Mouse (Mus musculus) limb, embryonic 10.5 days (tissue): Measurements from ENCODE around the gene Pop5. TPM values are rescaled to one million over a fixed set of nuclear protein-coding genes. Genes with fewer than 3 reads are reported as not detected.
A peak's percentile ranks its signal among the peaks of the same experiment; 100 is the strongest.

Experiments
- DNase-seq: peaks from one replicate; pipeline ENCODE4 v3.0.0-alpha.2; 2017; ENCODE audit warnings: low spot score
- H3K27ac ChIP-seq: fragments of 300-500 bp; sonication (generic); 2 replicates; pipeline ENCODE4 v1.5.1; 2016; ENCODE audit warnings: mild to moderate bottlenecking
- H3K27me3 ChIP-seq: fragments of 300-500 bp; sonication (generic); 2 replicates; pipeline ENCODE4 v1.6.1; 2016; ENCODE audit warnings: low read depth, mild to moderate bottlenecking; ENCODE audit not compliant: poor library complexity, severe bottlenecking
- H3K36me3 ChIP-seq: fragments of 300-500 bp; sonication (generic); 2 replicates; pipeline ENCODE4 v1.6.1; 2016; ENCODE audit warnings: mild to moderate bottlenecking, moderate library complexity
- H3K4me1 ChIP-seq: fragments of 300-500 bp; sonication (generic); 2 replicates; pipeline ENCODE4 v1.6.1; 2016
- H3K4me3 ChIP-seq: fragments of 300-500 bp; sonication (generic); 2 replicates; pipeline ENCODE4 v1.5.1; 2016; ENCODE audit warnings: mild to moderate bottlenecking, moderate library complexity
- H3K9me3 ChIP-seq: fragments of 300-500 bp; sonication (generic); replicated peaks from 2 replicates; pipeline ENCODE4 v1.6.1; 2016; ENCODE audit warnings: mild to moderate bottlenecking
- WGBS: fragments of 180-500 bp; shearing (Covaris S2); methylation state at CpG from one replicate; pipeline ENCODE4 v1.1.7; 2016; 5-methylcytosine and 5-hydroxymethylcytosine counted together
- polyA plus RNA-seq: library from polyadenylated mRNA; unstranded; fragments of >200 nt; fragmentation: Nextera tagmentation; extraction: Ambion mirVana; gene quantifications from 2 replicates; pipeline ENCODE4 v1.2.1, GENCODE M21; 2016

The Pop5 gene
- polyA plus RNA-seq, 1 experiment from 2014 or later = 130 TPM

DNA sequence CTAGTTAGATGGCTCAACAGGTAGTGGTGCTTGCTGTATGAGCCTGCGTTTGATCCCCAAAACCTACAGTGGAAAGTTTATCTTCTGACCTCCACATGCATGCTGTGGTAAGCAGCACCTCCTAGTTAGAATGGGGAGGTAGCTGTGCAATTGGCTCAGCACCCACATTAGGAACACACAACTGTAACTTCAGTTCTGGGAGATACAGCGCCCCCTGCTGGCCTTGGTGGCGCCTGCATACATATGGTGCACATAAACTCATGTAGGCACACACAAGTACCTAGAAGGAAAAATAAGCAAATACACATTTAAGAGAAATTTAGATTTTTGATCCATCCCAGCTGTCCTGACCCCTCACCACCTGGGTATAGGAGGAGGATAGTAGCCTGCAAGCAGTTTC, 13.2 kb upstream of the Pop5 start:
- WGBS = 70% methylated on average over 3 of the region's 3 CpGs

DNA sequence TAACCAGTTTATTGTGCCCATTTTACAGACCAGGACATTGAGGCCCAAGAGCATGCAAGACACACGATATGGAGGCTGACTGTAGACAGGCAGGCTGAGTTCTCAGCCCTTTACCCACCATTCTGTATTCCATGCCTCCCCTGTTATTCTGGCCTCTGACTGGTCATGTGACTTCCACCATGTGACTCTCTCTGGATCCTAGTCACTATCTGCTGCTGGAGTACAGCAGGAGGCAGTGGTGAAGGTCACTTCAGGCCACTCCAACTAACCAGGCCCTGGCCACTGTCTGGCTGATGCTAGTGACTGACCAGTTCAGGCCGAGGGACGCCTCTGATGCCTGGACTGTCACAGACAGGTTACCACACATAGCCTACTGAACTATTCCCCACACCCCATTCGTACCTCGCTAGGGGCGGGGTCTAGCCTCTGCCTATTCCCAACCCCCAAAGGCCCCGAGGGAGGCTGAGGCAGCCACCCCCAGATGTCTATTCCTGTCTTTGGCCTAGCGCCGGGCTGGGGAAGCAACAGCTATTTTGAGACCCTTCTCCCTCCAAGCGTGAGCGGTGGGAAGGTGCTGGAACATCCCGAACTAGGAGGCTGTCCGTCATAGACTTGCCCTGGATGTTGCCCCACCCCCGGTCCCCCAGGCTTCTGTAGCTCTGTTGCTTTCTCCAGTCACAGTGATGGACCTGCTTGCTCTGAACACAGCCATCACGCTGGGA, 4.6 kb upstream of the Pop5 start:
- H3K4me3 ChIP-seq = peak overlapping the region; percentile 17; the same call in 1 of the 2 replicates
- 52% methylated on average over 15 of the region's 15 CpGs for WGBS
- no peaks in the 10 kb centered on the region for H3K9me3 ChIP-seq
- H3K27me3 ChIP-seq = peaks cover 26% of the 10 kb centered on the region
- no peaks in the 10 kb centered on the region for H3K36me3 ChIP-seq
- peak overlapping the region; percentile 62 for H3K27ac ChIP-seq
- H3K4me1 ChIP-seq = peaks cover 42% of the 10 kb centered on the region
- DNase-seq = no peak

More for the DNA sequence above, 13.2 kb upstream of the Pop5 start:
- Histone ChIP-seq H3K4me3 (no peak overlapping the region), H3K36me3 (no peaks in the 10 kb centered on the region), H3K27ac (no peak overlapping the region), H3K9me3 (no peaks in the 10 kb centered on the region), H3K27me3 (0 out of 2 replicates have a peak, but pooled peaks cover 3% of the 10 kb centered on the region), H3K4me1 (peaks cover 37% of the 10 kb centered on the region)
- DNase-seq = no peak

DNA sequence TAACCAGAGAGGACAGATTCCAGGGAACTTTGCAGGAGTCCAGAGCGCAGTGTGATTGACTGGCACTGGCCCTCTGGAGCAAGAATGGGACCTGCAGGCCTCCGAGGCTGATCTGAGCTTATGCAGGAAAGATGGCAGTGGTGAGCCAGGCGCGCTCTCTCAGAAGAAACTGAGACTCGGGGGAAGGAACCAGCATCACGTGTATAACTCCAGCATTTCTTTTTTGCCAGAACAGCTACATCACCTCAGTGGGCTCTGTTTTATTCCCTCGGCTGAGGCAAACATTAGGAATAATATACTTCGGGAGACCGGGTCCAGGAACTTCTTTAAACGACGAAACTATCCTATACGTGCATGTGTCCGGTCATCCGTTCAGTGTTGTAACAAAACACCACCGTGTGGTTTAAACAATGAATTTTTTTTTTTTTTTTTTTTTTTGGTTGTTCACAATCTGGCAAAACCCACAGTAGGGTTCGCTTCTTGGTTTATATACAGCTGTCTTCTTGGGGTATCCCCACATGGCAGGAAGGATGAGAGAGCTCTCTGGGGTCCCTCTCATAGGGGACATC, 4.0 kb upstream of the Pop5 start:
- WGBS = 54% methylated on average over 16 of the region's 16 CpGs
- Histone ChIP-seq H3K27ac (peak overlapping the region; percentile 62), H3K9me3 (no peaks in the 10 kb centered on the region), H3K27me3 (peaks cover 26% of the 10 kb centered on the region), H3K36me3 (no peaks in the 10 kb centered on the region), H3K4me1 (peaks cover 37% of the 10 kb centered on the region), H3K4me3 (peak overlapping the region; percentile 17; the same call in 1 of the 2 replicates)
- no peak for DNase-seq

DNA sequence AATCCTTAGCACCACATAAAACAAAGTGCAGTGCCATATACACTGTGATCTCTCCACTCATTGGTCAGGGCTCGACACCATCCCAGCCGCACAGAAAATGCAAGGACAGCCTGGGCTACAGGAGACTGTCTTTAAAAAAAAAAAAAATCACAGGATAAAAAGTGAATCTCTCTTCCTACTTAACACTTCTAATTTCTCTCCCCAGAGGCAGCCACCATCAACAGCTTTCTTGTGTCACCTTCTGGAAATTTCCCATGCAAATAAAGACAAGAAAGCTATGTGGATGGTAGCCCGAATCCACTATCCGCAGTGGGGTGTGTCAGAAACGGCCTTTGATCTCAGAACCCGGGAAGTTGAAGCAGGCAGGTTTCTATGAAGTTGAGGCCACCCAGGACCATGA, 3.1 kb upstream of the Pop5 start:
- H3K27ac ChIP-seq = no peak overlapping the region
- no peak for DNase-seq
- peaks cover 26% of the 10 kb centered on the region for H3K27me3 ChIP-seq
- H3K9me3 ChIP-seq = no peaks in the 10 kb centered on the region
- H3K36me3 ChIP-seq = no peaks in the 10 kb centered on the region
- peaks cover 40% of the 10 kb centered on the region for H3K4me1 ChIP-seq
- 47% methylated on average over 6 of the region's 6 CpGs for WGBS
- no peak overlapping the region for H3K4me3 ChIP-seq

DNA sequence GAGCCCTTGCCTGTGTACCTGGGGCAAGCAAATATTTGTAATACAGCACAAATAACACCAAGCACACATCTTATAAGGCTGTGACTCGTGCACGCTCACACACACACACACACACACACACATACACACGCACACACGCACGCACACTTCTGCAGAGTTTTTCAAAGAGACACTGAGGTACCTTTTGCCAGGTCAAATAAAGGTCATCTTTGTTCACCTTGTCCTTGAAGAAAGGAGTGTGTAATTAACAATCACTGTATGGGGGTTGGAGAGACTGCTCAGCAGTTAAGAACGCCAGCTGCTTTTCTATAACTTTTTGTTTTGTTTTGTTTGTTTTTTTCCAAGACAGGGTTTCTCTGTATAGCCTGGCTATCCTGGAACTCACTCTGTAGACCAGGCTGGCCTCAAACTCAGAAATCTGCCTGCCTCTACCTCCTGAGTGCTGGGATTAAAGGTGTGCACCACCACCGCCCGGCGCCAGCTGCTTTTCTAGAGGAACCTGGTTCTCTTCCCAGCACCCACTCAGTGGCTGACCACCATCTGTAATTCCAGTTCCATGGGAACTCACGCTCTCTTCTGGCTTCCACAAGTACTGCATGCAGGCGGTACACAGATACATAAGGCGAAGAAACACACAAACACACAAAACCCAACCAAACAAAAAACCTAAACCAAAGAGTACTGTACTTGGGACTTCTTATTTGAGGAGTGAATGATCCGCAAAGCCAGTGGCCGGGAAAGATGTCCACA, 2.4 kb upstream of the Pop5 start:
- H3K36me3 ChIP-seq = no peaks in the 10 kb centered on the region
- H3K27ac ChIP-seq = no peak overlapping the region
- H3K4me3 ChIP-seq = no peak overlapping the region
- H3K9me3 ChIP-seq = no peaks in the 10 kb centered on the region
- peaks cover 47% of the 10 kb centered on the region for H3K4me1 ChIP-seq
- DNase-seq = no peak
- H3K27me3 ChIP-seq = peaks cover 26% of the 10 kb centered on the region
- WGBS = 92% methylated on average over 14 of the region's 14 CpGs

DNA sequence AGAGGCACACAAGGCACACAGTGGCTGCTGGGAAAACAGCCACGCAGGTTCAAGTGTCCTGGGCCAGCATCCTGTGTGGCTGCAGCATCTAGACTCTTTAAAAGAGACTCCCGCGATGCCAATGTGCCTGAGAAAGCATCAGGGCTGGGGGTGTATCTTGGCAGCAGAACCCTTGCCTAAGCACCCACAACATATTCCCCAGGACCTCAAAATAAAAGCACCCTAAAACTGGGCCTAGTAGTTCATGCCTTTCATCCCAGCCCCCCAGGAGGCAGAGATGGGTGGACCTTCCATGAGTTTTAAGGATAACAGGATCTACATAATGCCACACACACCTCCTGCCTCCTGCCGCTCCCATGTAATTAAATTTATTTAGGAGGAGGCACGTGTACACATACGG, 1.1 kb upstream of the Pop5 start:
- Histone ChIP-seq H3K9me3 (no peaks in the 10 kb centered on the region), H3K27me3 (peaks cover 26% of the 10 kb centered on the region), H3K4me3 (no peak overlapping the region), H3K4me1 (peaks cover 58% of the 10 kb centered on the region), H3K36me3 (no peaks in the 10 kb centered on the region), H3K27ac (no peak overlapping the region)
- 48% methylated on average over 6 of the region's 6 CpGs for WGBS
- DNase-seq = no peak

DNA sequence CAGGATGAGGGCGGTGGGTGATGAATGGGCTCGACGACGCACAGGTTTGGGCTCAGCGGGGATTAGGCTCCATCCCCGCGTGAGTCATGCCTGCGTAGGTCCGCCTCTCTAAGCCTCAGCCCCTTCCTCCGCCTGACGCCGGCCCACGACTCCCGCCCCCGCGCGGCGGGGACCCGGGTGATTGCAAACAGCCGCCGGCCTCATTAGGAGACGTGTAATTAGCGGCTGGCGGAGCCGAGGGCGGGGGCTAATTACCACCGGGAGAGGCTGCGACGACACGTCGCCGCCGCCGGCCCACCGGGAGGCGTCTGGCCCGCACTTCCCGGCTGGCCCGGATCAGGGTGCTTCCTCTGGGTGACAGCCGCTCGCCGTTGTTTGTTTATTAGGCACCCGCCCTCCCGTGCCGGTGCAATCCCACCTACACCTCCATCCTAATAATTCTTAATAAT, 289 bp upstream of the Pop5 start:
- peak; percentile 67 for DNase-seq
- H3K27ac ChIP-seq = peak overlapping the region; percentile 83
- WGBS = under 1% methylated on average over 45 of the region's 45 CpGs
- H3K4me3 ChIP-seq = peak overlapping the region; percentile 66
- peaks cover 8% of the 10 kb centered on the region for H3K36me3 ChIP-seq
- peaks cover 26% of the 10 kb centered on the region for H3K27me3 ChIP-seq
- H3K4me1 ChIP-seq = peaks cover 63% of the 10 kb centered on the region
- no peaks in the 10 kb centered on the region for H3K9me3 ChIP-seq

DNA sequence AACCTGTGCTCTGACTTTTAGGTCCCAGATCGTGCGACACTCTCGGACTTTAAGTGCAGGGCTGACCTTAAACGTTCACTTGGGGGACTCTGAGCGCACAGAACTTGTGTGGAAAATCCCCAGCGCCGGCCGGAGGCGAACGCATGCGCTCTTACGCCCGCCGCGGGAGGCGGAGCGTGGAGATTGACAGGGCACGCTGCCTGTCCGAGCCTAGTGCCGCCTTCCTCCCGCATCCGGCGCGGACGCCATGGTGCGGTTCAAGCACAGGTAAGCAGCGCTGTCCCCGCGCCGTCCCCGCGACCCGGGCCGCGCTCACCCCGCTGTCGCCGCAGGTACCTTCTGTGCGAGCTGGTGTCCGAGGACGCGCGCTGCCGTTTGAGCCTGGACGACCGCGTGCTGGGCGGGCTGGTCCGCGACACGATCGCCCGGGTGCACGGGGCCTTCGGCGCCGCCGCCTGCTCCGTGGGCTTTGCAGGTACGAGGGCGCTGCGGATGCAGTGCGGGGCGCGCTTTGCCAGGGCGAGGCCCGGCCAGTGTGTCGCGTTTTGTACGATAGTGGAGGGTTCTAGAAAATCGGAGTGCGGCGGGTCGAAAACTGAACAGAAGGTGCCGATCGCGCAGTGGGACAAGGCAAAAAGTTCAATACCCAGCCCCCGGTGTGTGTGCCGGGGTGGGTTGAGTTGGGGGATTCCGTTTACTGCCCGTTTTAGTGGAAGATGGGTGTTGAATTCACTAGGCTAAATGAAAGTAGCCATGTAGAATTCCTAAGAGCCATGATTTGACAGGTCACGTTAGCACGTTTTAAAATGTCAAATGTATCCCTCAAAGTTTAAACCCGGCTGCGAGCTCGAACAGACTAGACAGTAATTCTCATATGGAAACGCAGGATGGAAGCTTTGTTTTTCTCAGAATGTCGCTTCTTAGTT, 2.4 kb downstream of the Pop5 start:
- peak overlapping the region; percentile 74 for H3K4me3 ChIP-seq
- peak overlapping the region; percentile 79 for H3K27ac ChIP-seq
- H3K36me3 ChIP-seq = peaks cover 35% of the 10 kb centered on the region
- under 1% methylated on average over 88 of the region's 88 CpGs for WGBS
- peaks cover 18% of the 10 kb centered on the region for H3K27me3 ChIP-seq
- peaks cover 44% of the 10 kb centered on the region for H3K4me1 ChIP-seq
- peak; percentile 93 for DNase-seq
- H3K9me3 ChIP-seq = no peaks in the 10 kb centered on the region

DNA sequence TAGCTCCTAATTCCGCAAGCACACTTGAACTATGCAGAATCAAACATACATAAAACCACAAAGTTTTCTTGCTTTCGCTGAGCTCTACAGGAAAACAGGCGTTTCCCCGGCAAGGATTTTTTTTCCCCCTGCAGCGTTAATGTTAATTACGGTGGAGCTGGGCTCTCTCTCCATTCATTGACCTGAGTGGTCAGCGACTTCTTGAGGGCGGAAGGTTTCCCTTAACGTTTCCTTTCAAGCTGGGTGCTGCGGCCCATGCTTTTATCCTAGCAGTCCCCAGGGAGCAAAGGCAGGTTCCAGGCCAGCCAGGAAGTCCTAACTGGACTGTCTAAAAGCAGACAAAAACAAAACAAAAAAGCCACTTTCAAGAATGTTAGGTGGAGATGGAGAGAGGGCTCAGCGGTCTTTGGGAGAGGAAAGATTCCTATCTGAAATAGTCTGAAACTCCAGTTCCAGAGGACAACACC, 3.1 kb downstream of the Pop5 start:
- H3K27ac ChIP-seq = no peak overlapping the region
- DNase-seq = no peak
- H3K27me3 ChIP-seq = peaks cover 14% of the 10 kb centered on the region
- peaks cover 43% of the 10 kb centered on the region for H3K4me1 ChIP-seq
- H3K36me3 ChIP-seq = peaks cover 42% of the 10 kb centered on the region
- 5% methylated on average over 11 of the region's 11 CpGs for WGBS
- no peaks in the 10 kb centered on the region for H3K9me3 ChIP-seq
- peak overlapping the region; percentile 74 for H3K4me3 ChIP-seq

DNA sequence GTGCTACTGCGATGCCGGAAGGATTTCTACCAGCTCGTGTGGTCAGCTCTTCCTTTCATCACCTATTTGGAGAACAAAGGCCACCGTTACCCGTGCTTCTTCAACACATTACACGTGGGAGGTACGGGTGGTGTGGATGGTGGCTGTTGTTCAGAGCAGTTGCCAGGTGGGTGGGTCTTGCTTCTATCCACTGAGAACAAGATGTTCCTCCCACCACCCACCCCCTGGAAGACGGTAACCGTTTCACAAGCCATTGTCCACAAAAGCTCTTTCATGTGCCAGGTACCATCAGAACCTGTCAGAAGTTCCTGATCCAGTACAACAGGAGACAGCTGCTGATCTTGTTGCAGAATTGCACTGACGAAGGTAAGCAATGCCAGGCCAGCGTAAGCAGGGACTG, 4.6 kb downstream of the Pop5 start:
- Histone ChIP-seq H3K4me1 (peaks cover 35% of the 10 kb centered on the region), H3K9me3 (no peaks in the 10 kb centered on the region), H3K36me3 (peaks cover 56% of the 10 kb centered on the region), H3K27me3 (peaks cover under 1% of the 10 kb centered on the region; the same call in 1 of the 2 replicates), H3K27ac (no peak overlapping the region), H3K4me3 (no peak overlapping the region)
- DNase-seq = no peak
- 91% methylated on average over 11 of the region's 11 CpGs for WGBS

DNA sequence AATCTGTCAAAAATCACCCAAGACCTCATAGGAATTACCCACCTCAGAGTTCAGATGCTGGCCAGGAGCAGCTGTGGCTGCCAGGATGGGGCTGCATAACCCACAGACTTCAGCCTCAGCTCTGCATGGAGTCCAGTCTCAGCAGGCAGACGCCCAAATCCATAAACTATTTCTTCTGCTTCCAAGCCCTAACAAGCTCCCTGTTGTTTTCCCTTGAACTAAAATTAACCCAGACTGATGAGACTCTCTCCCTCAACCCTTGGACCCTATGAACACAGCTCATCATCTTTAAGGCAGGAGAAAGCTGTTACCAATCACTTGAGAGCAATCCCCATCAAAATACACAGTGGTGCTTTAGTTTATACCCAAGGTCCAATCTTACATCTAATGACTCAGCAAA, 19.8 kb downstream of the Pop5 start:
- WGBS = 77% methylated on average over 1 of the region's 1 CpGs
- peaks cover 77% of the 10 kb centered on the region for H3K36me3 ChIP-seq

DNA sequence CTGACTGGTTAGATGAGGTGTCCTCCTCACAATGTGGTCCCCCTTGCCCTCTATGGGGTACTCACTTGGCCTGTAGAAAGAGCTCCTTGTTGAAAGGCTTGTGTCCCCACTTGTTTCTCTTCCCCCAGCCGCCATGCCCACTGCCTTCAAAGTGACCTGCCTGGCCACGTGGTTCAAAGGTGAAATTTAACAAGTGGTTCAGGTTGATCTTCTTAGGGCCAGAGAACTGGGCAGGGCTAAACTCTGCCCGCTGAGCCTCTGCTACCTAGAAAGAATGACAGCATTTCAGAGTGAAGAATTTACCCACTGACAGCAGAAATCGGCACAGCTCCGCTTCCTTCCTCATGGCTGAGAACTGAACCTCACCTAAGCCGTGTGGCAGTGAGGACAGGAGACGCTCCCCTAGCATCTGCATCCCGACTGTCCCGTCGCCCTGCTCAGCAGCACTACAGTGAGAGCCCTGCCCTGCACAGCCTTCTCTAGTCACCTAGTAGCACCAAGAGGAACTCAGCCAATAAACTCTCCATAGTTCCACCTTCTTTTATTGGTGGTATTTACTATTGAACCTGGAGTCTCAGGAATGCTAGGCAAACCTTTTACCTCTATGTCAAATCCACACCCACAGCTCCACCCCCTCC, 21.4 kb downstream of the Pop5 start:
- Histone ChIP-seq H3K4me1 (no peaks in the 10 kb centered on the region), H3K4me3 (no peak overlapping the region), H3K36me3 (peaks cover 73% of the 10 kb centered on the region), H3K9me3 (no peaks in the 10 kb centered on the region), H3K27me3 (no peaks in the 10 kb centered on the region), H3K27ac (no peak overlapping the region)
- 90% methylated on average over 10 of the region's 10 CpGs for WGBS
- DNase-seq = no peak

More for the DNA sequence above, 19.8 kb downstream of the Pop5 start:
- H3K4me3 ChIP-seq = no peak overlapping the region
- no peaks in the 10 kb centered on the region for H3K9me3 ChIP-seq
- H3K4me1 ChIP-seq = no peaks in the 10 kb centered on the region
- DNase-seq = no peak
- H3K27me3 ChIP-seq = no peaks in the 10 kb centered on the region
- H3K27ac ChIP-seq = no peak overlapping the region
